Mouse (Mus musculus): ENCODE results near the gene Haghl.

- TF ChIP-seq CTCF (IDR thresholded peaks at IDR 0.05) (no peak), POLR2A (IDR thresholded peaks at IDR 0.05; ENCODE audit: insufficient read depth, low read depth, low read length) (no peak)
Observed at GRCm38 (mm10) chr17:25755627-25756377, 29.7 kb downstream of the Haghl start.

All from heart, adult 2 months (tissue).